ENCODE assay signal across 14 mouse cellular contexts in the genomic region with DNA sequence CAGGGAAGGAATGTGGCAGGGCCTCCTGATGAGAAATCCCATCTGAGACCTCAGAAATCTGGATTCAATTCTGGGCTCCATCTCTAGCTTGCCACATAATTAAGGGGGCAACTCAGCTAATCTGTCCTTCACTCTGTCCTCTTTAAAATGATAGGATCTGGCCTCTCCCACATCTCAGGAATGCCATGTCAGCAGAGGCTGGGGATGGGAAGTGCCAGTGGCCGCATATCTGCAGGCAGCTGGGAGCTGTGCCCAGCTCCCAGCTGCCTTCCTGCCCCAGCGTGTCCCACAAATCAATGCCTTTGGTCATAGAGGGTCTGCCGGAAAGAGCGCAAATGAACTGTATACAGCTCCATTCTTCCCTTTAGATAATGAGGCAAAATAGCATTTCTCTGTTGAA.
"Had no signal": no experiment of that assay in that cellular context is flagged by ENCODE, and none has a peak within 500 bp of the region (broad histone marks: within the 10 kb centered on the region; RNA-seq: fewer than 3 reads in every experiment).

No protein-coding gene starts in this region.

- H3K4me2 ChIP-seq: kidney, embryonic 15.5 days; liver, embryonic 11.5 days; liver, embryonic 15.5 days; midbrain, embryonic 15.5 days; neural tube, embryonic 12.5 days had no signal

- H3K27ac ChIP-seq: kidney, embryonic 15.5 days; limb, embryonic 10.5 days; liver, embryonic 15.5 days; midbrain, embryonic 15.5 days; neural tube, embryonic 12.5 days had no signal

- H3K9me3 ChIP-seq: kidney, embryonic 15.5 days; limb, embryonic 10.5 days; liver, embryonic 15.5 days; midbrain, embryonic 15.5 days; neural tube, embryonic 12.5 days had no signal

- H3K4me3 ChIP-seq: kidney, embryonic 15.5 days; limb, embryonic 10.5 days; liver, embryonic 15.5 days; midbrain, embryonic 15.5 days; neural tube, embryonic 12.5 days had no signal

- ATAC-seq: midbrain, embryonic 15.5 days had no signal

- H3K27me3 ChIP-seq: liver, embryonic 15.5 days; midbrain, embryonic 15.5 days; neural tube, embryonic 12.5 days had no signal

- H3K9ac ChIP-seq: kidney, embryonic 15.5 days; liver, embryonic 15.5 days; midbrain, embryonic 15.5 days; neural tube, embryonic 12.5 days had no signal

- H3K36me3 ChIP-seq: kidney, embryonic 15.5 days; liver, embryonic 15.5 days; midbrain, embryonic 15.5 days; neural tube, embryonic 12.5 days had no signal

- DNase-seq: kidney, adult 2 months; kidney, postnatal 14 days; lung, postnatal 36 days; retina, postnatal 1 day; right cerebral cortex, postnatal 4 days; spleen, adult 18-20 months; thymus, adult 18-20 months; thymus, postnatal 14 days had no signal

- H3K4me1 ChIP-seq: liver, embryonic 15.5 days; midbrain, embryonic 15.5 days; neural tube, embryonic 12.5 days had no signal
